Mouse (Mus musculus) liver, embryonic 14.5 days (tissue): ENCODE results near the gene Klhl8. TPM values are rescaled to one million over a fixed set of nuclear protein-coding genes. Genes with fewer than 3 reads are reported as not detected.

Experiments used
- ATAC-seq: fragments of 200-750 bp; cut with Nextera tagmentation; 2 replicates; pipeline ENCODE4 v1.8.0; 2017; ENCODE audit warnings: moderate number of reproducible peaks, mild to moderate bottlenecking, moderate library complexity; ENCODE audit not compliant: insufficient read depth
- DNase-seq, 3 experiments: peaks; one replicate each; pipeline ENCODE4 v3.0.0-alpha.2; 2012 to 2013; ENCODE audit warnings: low read depth in 3 of 3, low spot score in 3 of 3
- H3K27ac ChIP-seq: fragments of 300-500 bp; sonication (generic); 2 replicates; pipeline ENCODE4 v1.5.1; 2014; ENCODE audit warnings: moderate library complexity, mild to moderate bottlenecking, control low read depth, inconsistent platforms
- H3K27me3 ChIP-seq: fragments of 300-500 bp; sonication (generic); 2 replicates; pipeline ENCODE4 v1.6.1; 2014; ENCODE audit warnings: mild to moderate bottlenecking, low read length, moderate library complexity; ENCODE audit not compliant: control insufficient read depth, insufficient read depth
- H3K36me3 ChIP-seq: fragments of 300-500 bp; sonication (generic); replicated peaks from 2 replicates; pipeline ENCODE4 v1.6.1; 2014; ENCODE audit warnings: low read depth; ENCODE audit not compliant: control insufficient read depth, insufficient read depth
- H3K4me1 ChIP-seq, 2 experiments: fragments of 200-500 bp in 1 of 2; fragments of 300-500 bp in 1 of 2; sonication (generic) in 1 of 2; replicated peaks; 2 replicates each; pipeline ENCODE4 v1.6.1; 2012 to 2014; ENCODE audit warnings: antibody characterized with exemption in 1 of 2, inconsistent platforms in 1 of 2, low read length in 1 of 2; ENCODE audit not compliant: control insufficient read depth in 2 of 2, insufficient read depth in 2 of 2
- H3K4me2 ChIP-seq: fragments of 300-500 bp; sonication (generic); 2 replicates; pipeline ENCODE4 v1.6.1; 2014; ENCODE audit warnings: low read depth, mild to moderate bottlenecking, control low read depth, moderate library complexity
- H3K4me3 ChIP-seq, 2 experiments: fragments of 200-500 bp in 1 of 2; fragments of 300-500 bp in 1 of 2; sonication (generic) in 1 of 2; 2 replicates each; pipeline ENCODE4 v1.5.1; 2012 to 2014; ENCODE audit warnings: low read depth in 2 of 2, low read length in 2 of 2, mild to moderate bottlenecking in 2 of 2, control low read depth in 1 of 2, inconsistent platforms in 1 of 2, moderate library complexity in 1 of 2; ENCODE audit not compliant: insufficient read depth in 1 of 2
- H3K9ac ChIP-seq: fragments of 300-500 bp; sonication (generic); replicated peaks from 2 replicates; pipeline ENCODE4 v1.6.1; 2014; ENCODE audit warnings: mild to moderate bottlenecking, control low read depth, moderate library complexity
- H3K9me3 ChIP-seq: fragments of 300-500 bp; sonication (generic); 2 replicates; pipeline ENCODE4 v1.6.1; 2016; ENCODE audit warnings: low read length, mixed read lengths; ENCODE audit not compliant: control insufficient read depth
- CTCF ChIP-seq: IDR thresholded peaks from 2 replicates; pipeline ENCODE4 v1.5.1; 2016; ENCODE audit warnings: antibody characterized with exemption, low read depth, control low read depth
- EP300 ChIP-seq: IDR thresholded peaks from 2 replicates; pipeline ENCODE4 v1.6.1; 2016; ENCODE audit warnings: antibody characterized with exemption, low read depth
- WGBS: fragments of 180-500 bp; shearing (Covaris S2); extraction: QIAGEN DNeasy Blood & Tissue Kit; methylation state at CpG from one replicate; pipeline ENCODE4 v1.1.7; 2014; ENCODE audit not compliant: insufficient replicate concordance; 5-methylcytosine and 5-hydroxymethylcytosine counted together
- polyA plus RNA-seq, 2 experiments: library from polyadenylated mRNA; depleted of rRNA in 1 of 2; stranded (reverse) in 1 of 2; unstranded in 1 of 2; fragments of >200 nt; fragmentation: Nextera tagmentation in 1 of 2; extraction: Ambion mirVana in 1 of 2; gene quantifications; 2 replicates each; pipeline versions ENCODE4 v1.2.1 to v1.2.3; 2012 to 2014

The Klhl8 gene
- polyA plus RNA-seq, 2 experiments: 0.98 to 0.99 TPM

GRCm38 (mm10) chr5:103821500-103822298, 89.4 kb downstream of the Klhl8 start:
- TF ChIP-seq CTCF (no peak), EP300 (no peak)
- Histone ChIP-seq H3K4me3 (no peak overlapping the region), H3K27me3 (no peaks in the 10 kb centered on the region), H3K27ac (no peak overlapping the region), H3K9me3 (no peaks in the 10 kb centered on the region), H3K36me3 (peaks cover 59% of the 10 kb centered on the region), H3K4me1 (peaks cover 0 to 5% of the 10 kb centered on the region in 2 experiments; a peak in 1 of 4 replicates), H3K4me2 (0 out of 2 replicates have a peak overlapping the region, but pooled peaks have one; percentile 20), H3K9ac (no peak overlapping the region)
- ATAC-seq: no peak
- WGBS: 80% methylated on average over 13 of the region's 13 CpGs
- DNase-seq: no peak

DNA sequence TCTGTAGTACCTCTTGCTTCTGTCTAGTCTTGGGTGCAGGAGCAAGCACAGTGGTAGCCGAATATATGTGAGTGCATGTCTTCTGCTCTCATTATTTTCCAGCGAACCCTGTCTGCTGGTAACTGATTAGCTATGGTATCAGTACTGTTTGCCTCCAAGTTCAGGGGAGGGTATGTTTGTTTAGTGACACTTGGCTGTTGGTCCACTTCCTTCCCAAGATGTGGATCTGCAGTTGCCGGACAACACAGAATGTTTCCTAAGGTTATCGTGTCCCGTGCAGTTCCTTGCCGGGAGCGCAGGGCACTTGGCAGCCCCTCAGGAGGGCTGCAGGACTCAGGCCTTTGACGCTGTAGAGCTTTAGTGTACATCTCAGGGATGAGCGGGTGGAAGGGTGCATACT, 90.0 kb downstream of the Klhl8 start:
- no peak for DNase-seq
- Histone ChIP-seq H3K36me3 (peaks cover 57% of the 10 kb centered on the region), H3K27me3 (no peaks in the 10 kb centered on the region), H3K4me2 (peak overlapping the region; percentile 20; the same call in 1 of the 2 replicates), H3K4me1 (peaks cover 0 to 5% of the 10 kb centered on the region in 2 experiments; a peak in 1 of 4 replicates), H3K27ac (no peak overlapping the region), H3K9me3 (no peaks in the 10 kb centered on the region), H3K9ac (no peak overlapping the region), H3K4me3 (no peak overlapping the region)
- 59% methylated on average over 9 of the region's 9 CpGs for WGBS
- ATAC-seq: peak; percentile 27; the same call in 1 of the 2 replicates
- TF ChIP-seq CTCF: no peak
- no peak for TF ChIP-seq EP300

- H3K9ac ChIP-seq: no peak overlapping the region
- H3K36me3 ChIP-seq: peaks cover 60% of the 10 kb centered on the region
- H3K4me3 ChIP-seq: no peak overlapping the region
- H3K27ac ChIP-seq: no peak overlapping the region
- ATAC-seq (no peak), DNase-seq (no peak)
- WGBS: 63% methylated on average over 1 of the region's 1 CpGs
- TF ChIP-seq EP300 (no peak), CTCF (no peak)
- H3K4me1 ChIP-seq: peaks cover 0 to 5% of the 10 kb centered on the region in 2 experiments; a peak in 1 of 4 replicates
- H3K4me2 ChIP-seq: no peak overlapping the region
- H3K27me3 ChIP-seq: no peaks in the 10 kb centered on the region
- H3K9me3 ChIP-seq: no peaks in the 10 kb centered on the region
Measured at GRCm38 (mm10) chr5:103819674-103820073, 91.4 kb downstream of the Klhl8 start.

- ATAC-seq (no peak), DNase-seq (no peak)
- WGBS: 92% methylated on average over 9 of the region's 9 CpGs
- TF ChIP-seq CTCF (no peak), EP300 (no peak)
- Histone ChIP-seq H3K9ac (no peak overlapping the region), H3K27ac (no peak overlapping the region), H3K27me3 (no peaks in the 10 kb centered on the region), H3K4me1 (peaks cover 0 to 7% of the 10 kb centered on the region in 2 experiments; a peak in 2 of 4 replicates), H3K4me2 (no peak overlapping the region), H3K9me3 (no peaks in the 10 kb centered on the region), H3K4me3 (no peak overlapping the region), H3K36me3 (peaks cover 58% of the 10 kb centered on the region)
Measured at GRCm38 (mm10) chr5:103818602-103819001, 92.5 kb downstream of the Klhl8 start.

DNA sequence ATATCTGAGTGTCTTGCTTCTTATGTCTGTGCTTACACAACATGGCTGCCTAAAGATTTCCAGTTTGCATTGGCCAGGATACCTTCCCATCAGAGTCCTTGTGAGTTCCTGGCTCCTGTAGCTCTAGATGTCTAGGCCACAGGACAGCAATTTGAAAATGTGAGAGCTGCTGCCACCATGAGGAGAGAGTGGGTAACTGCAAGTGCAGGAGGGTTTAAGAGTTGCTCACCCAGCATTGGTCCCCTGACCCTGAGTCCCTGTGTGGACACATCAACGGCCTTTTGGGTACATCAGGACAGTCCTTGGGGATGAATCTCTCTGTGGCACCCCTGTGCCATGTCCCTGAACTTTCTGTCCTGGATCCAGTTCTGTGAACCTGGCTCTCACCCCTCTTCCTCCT, 93.3 kb downstream of the Klhl8 start:
- 19% methylated on average over 1 of the region's 1 CpGs for WGBS
- Histone ChIP-seq H3K27ac (no peak overlapping the region), H3K4me1 (peaks cover 0 to 10% of the 10 kb centered on the region in 2 experiments; a peak in 2 of 4 replicates), H3K9ac (no peak overlapping the region), H3K9me3 (no peaks in the 10 kb centered on the region), H3K36me3 (peaks cover 55% of the 10 kb centered on the region), H3K4me2 (no peak overlapping the region), H3K27me3 (no peaks in the 10 kb centered on the region), H3K4me3 (no peak overlapping the region)
- peak; percentile 53; the same call in 1 of the 2 replicates for ATAC-seq
- peak; percentile 50 to 66 (median 53) for DNase-seq
- TF ChIP-seq CTCF: peak; percentile 97
- no peak for TF ChIP-seq EP300
